Mouse (Mus musculus): Measurements from ENCODE around the gene C2cd5.

DNA sequence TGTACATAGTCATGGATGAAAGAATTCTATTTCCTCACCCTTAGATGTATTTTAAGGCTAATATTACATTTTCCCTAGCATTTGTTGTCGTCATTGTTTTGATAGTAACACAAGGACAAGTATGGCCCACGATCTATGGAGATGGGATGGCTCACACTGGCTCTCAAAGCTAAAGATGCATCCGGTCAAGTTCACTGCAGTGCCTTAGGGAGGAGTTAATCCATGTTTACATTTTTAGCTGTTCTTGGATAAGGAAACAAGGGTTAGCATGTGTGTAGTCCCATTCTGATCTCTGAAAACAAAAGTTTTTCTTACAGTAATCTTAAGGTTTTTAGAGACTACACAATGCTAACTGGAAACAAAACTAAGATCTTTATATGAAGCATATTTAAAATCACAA lies 32.3 kb downstream of the C2cd5 start:
- TF ChIP-seq POLR2A (IDR thresholded peaks at IDR 0.05; ENCODE audit: insufficient read depth, low read depth, low read length), result no peak
- TF ChIP-seq CTCF (IDR thresholded peaks at IDR 0.05; ENCODE audit: insufficient read depth, low read depth, low read length), result no peak

All from olfactory bulb, adult 2 months (tissue).